Mouse (Mus musculus): ENCODE results near the gene Tchhl1. TPM values are rescaled to one million over a fixed set of nuclear protein-coding genes. Genes with fewer than 3 reads are reported as not detected.
"Not testable (repeated sequence)": the region's sequence is repeated elsewhere in the genome, so short reads cannot be mapped to it uniquely, and the experiment has no call there.

Tchhl1 gene
- polyA plus RNA-seq, 1 experiment: not detected

- no peak overlapping the region for H3K4me3 ChIP-seq (ENCODE audit: insufficient read depth, poor library complexity, severe bottlenecking)
- no peak for TF ChIP-seq FOSL1 (IDR thresholded peaks at IDR 0.05; ENCODE audit: insufficient read depth, low read length, poor library complexity, severe bottlenecking)
- TF ChIP-seq MYOG (IDR thresholded peaks at IDR 0.05; ENCODE audit: control insufficient read depth, extremely low read depth, insufficient read length): no peak
- TF ChIP-seq CTCF (IDR thresholded peaks at IDR 0.05; ENCODE audit: control insufficient read depth, insufficient read depth, insufficient read length): no peak
- no peak for TF ChIP-seq MYOD1 (IDR thresholded peaks at IDR 0.05; ENCODE audit: control insufficient read depth, insufficient read length, low read depth)
- no peak for TF ChIP-seq CEBPB (IDR thresholded peaks at IDR 0.05; ENCODE audit: low read depth)
- TF ChIP-seq USF1 (IDR thresholded peaks at IDR 0.05; ENCODE audit: low read depth): no peak
- no peak for TF ChIP-seq MAX (IDR thresholded peaks at IDR 0.05)
- H3K79me2 ChIP-seq (ENCODE audit: control insufficient read depth, insufficient read depth): no peaks in the 10 kb centered on the region
- H3K79me3 ChIP-seq (ENCODE audit: low read depth): no peaks in the 10 kb centered on the region
- H3K27me3 ChIP-seq (ENCODE audit: control insufficient read depth, insufficient read depth, insufficient read length): peaks cover 17% of the 10 kb centered on the region
- no peaks in the 10 kb centered on the region for H3K36me3 ChIP-seq (ENCODE audit: control insufficient read depth, insufficient read depth)
- no peak overlapping the region for H3ac ChIP-seq (ENCODE audit: control insufficient read depth, insufficient read length, low read depth)
These were observed 23.3 kb upstream of the Tchhl1 start for GRCm38 (mm10) chr3:93445165-93445705.

- Histone ChIP-seq H3K4me3 (ENCODE audit: insufficient read depth, poor library complexity, severe bottlenecking) (no peak overlapping the region), H3K79me2 (ENCODE audit: control insufficient read depth, insufficient read depth) (no peaks in the 10 kb centered on the region), H3K36me3 (ENCODE audit: control insufficient read depth, insufficient read depth) (no peaks in the 10 kb centered on the region), H3ac (ENCODE audit: control insufficient read depth, insufficient read length, low read depth) (no peak overlapping the region), H3K79me3 (ENCODE audit: low read depth) (no peaks in the 10 kb centered on the region), H3K27me3 (ENCODE audit: control insufficient read depth, insufficient read depth, insufficient read length) (peaks cover 17% of the 10 kb centered on the region)
- TF ChIP-seq CEBPB (IDR thresholded peaks at IDR 0.05; ENCODE audit: low read depth) (no peak), FOSL1 (IDR thresholded peaks at IDR 0.05; ENCODE audit: insufficient read depth, low read length, poor library complexity, severe bottlenecking) (no peak), MYOD1 (IDR thresholded peaks at IDR 0.05; ENCODE audit: control insufficient read depth, insufficient read length, low read depth) (no peak), MAX (IDR thresholded peaks at IDR 0.05) (peak; percentile 66)
These were observed 22.3 kb upstream of the Tchhl1 start for GRCm38 (mm10) chr3:93446128-93446755.

- H3K27me3 ChIP-seq (ENCODE audit: control insufficient read depth, insufficient read depth, insufficient read length): peaks cover 17% of the 10 kb centered on the region
These were observed 21.8 kb upstream of the Tchhl1 start for GRCm38 (mm10) chr3:93446756-93447137.

GRCm38 (mm10) chr3:93447138-93447841 is 21.3 kb upstream of the Tchhl1 start:
- Histone ChIP-seq H3K4me3 (ENCODE audit: insufficient read depth, poor library complexity, severe bottlenecking) (no peak overlapping the region), H3K79me2 (ENCODE audit: control insufficient read depth, insufficient read depth) (no peaks in the 10 kb centered on the region), H3K79me3 (ENCODE audit: low read depth) (no peaks in the 10 kb centered on the region), H3K27me3 (ENCODE audit: control insufficient read depth, insufficient read depth, insufficient read length) (peaks cover 17% of the 10 kb centered on the region), H3K36me3 (ENCODE audit: control insufficient read depth, insufficient read depth) (no peaks in the 10 kb centered on the region), H3ac (ENCODE audit: control insufficient read depth, insufficient read length, low read depth) (peak overlapping the region; percentile 41)
- TF ChIP-seq CTCF (IDR thresholded peaks at IDR 0.05; ENCODE audit: control insufficient read depth, insufficient read depth, insufficient read length) (peak; percentile 21), CEBPB (IDR thresholded peaks at IDR 0.05; ENCODE audit: low read depth) (no peak), MAX (IDR thresholded peaks at IDR 0.05) (no peak), MYOD1 (IDR thresholded peaks at IDR 0.05; ENCODE audit: control insufficient read depth, insufficient read length, low read depth) (no peak), USF1 (IDR thresholded peaks at IDR 0.05; ENCODE audit: low read depth) (no peak)

More at GRCm38 (mm10) chr3:93446756-93447137, 21.8 kb upstream of the Tchhl1 start:
- H3K79me3 ChIP-seq (ENCODE audit: low read depth); H3K79me2 ChIP-seq (ENCODE audit: control insufficient read depth, insufficient read depth); H3K36me3 ChIP-seq (ENCODE audit: control insufficient read depth, insufficient read depth); H3K4me3 ChIP-seq (ENCODE audit: insufficient read depth, poor library complexity, severe bottlenecking); H3ac ChIP-seq (ENCODE audit: control insufficient read depth, insufficient read length, low read depth): not testable (repeated sequence)

DNA sequence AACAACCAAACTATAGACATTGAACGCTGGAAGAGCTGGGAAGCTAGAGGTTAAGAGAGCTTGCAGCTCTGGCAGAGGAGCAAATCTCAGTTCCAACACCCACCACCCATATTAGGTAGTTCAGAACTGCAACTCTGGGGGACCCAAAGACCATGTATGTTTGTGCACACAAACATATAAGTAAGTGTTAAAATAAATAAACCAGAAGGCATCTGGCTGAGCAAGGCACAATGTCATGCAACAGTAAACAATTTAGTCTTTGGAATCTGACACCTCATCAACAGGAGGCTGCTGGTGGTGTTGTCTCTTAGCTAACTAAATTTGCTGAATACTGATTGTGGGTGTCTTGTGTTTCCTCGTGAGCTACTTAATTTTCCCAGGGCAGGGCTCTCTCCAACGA is 2.0 kb upstream of the Tchhl1 start:
- H3ac ChIP-seq (ENCODE audit: control insufficient read depth, insufficient read length, low read depth): no peak overlapping the region
- H3K79me3 ChIP-seq (ENCODE audit: low read depth): no peaks in the 10 kb centered on the region
- no peaks in the 10 kb centered on the region for H3K79me2 ChIP-seq (ENCODE audit: control insufficient read depth, insufficient read depth)
- no peaks in the 10 kb centered on the region for H3K36me3 ChIP-seq (ENCODE audit: control insufficient read depth, insufficient read depth)
- no peak for TF ChIP-seq USF1 (IDR thresholded peaks at IDR 0.05; ENCODE audit: low read depth)
- TF ChIP-seq MYOD1 (IDR thresholded peaks at IDR 0.05; ENCODE audit: control insufficient read depth, insufficient read length, low read depth): no peak
- no peak for TF ChIP-seq MYOG (IDR thresholded peaks at IDR 0.05; ENCODE audit: control insufficient read depth, extremely low read depth, insufficient read length)
- TF ChIP-seq CEBPB (IDR thresholded peaks at IDR 0.05; ENCODE audit: low read depth): no peak
- TF ChIP-seq CTCF (IDR thresholded peaks at IDR 0.05; ENCODE audit: control insufficient read depth, insufficient read depth, insufficient read length): no peak
- no peak for TF ChIP-seq FOSL1 (IDR thresholded peaks at IDR 0.05; ENCODE audit: insufficient read depth, low read length, poor library complexity, severe bottlenecking)
- no peak for TF ChIP-seq MAX (IDR thresholded peaks at IDR 0.05)
- H3K4me3 ChIP-seq (ENCODE audit: insufficient read depth, poor library complexity, severe bottlenecking): no peak overlapping the region
- peaks cover 15% of the 10 kb centered on the region for H3K27me3 ChIP-seq (ENCODE audit: control insufficient read depth, insufficient read depth, insufficient read length)

DNA sequence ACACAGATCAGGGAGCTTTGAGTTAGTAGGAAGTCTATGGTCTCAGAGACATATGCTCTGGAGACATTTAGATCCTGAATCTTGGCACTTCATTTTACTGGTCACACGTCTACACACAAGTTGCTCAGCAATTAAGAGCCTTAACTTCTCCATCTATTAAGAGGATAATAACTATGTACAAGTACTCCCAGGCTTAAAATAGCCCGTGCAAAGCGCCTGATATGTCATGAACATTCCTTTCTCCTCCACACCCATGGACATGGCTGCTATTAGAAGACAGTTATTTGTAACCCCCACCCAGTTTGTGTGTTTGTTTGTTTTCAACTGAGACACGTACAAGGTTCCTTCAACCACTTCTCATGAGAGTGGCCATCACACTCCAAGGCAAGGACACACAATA is 1.4 kb upstream of the Tchhl1 start:
- TF ChIP-seq CEBPB (IDR thresholded peaks at IDR 0.05; ENCODE audit: low read depth) (no peak), MYOG (IDR thresholded peaks at IDR 0.05; ENCODE audit: control insufficient read depth, extremely low read depth, insufficient read length) (no peak), FOSL1 (IDR thresholded peaks at IDR 0.05; ENCODE audit: insufficient read depth, low read length, poor library complexity, severe bottlenecking) (no peak), CTCF (IDR thresholded peaks at IDR 0.05; ENCODE audit: control insufficient read depth, insufficient read depth, insufficient read length) (no peak), USF1 (IDR thresholded peaks at IDR 0.05; ENCODE audit: low read depth) (no peak), MYOD1 (IDR thresholded peaks at IDR 0.05; ENCODE audit: control insufficient read depth, insufficient read length, low read depth) (no peak), MAX (IDR thresholded peaks at IDR 0.05) (no peak)
- Histone ChIP-seq H3K79me2 (ENCODE audit: control insufficient read depth, insufficient read depth) (no peaks in the 10 kb centered on the region), H3K36me3 (ENCODE audit: control insufficient read depth, insufficient read depth) (no peaks in the 10 kb centered on the region), H3ac (ENCODE audit: control insufficient read depth, insufficient read length, low read depth) (no peak overlapping the region), H3K79me3 (ENCODE audit: low read depth) (no peaks in the 10 kb centered on the region), H3K4me3 (ENCODE audit: insufficient read depth, poor library complexity, severe bottlenecking) (no peak overlapping the region), H3K27me3 (ENCODE audit: control insufficient read depth, insufficient read depth, insufficient read length) (peaks cover 17% of the 10 kb centered on the region)
